Mouse (Mus musculus) embryonic fibroblast, embryonic 13.5 days (primary cell): ENCODE results near the gene Rad51. TPM values are rescaled to one million over a fixed set of nuclear protein-coding genes. Genes with fewer than 3 reads are reported as not detected.
A peak's percentile ranks its signal among the peaks of the same experiment; 100 is the strongest.

ENCODE experiments used
- H3K27ac ChIP-seq: 2 replicates; pipeline ENCODE4 v1.5.1; 2012; ENCODE audit warnings: low read length, control low read depth, inconsistent platforms; ENCODE audit not compliant: insufficient read depth
- H3K4me1 ChIP-seq: 2 replicates; pipeline ENCODE4 v1.6.1; 2011; ENCODE audit warnings: low read length; ENCODE audit not compliant: control insufficient read depth, insufficient read depth
- H3K4me3 ChIP-seq: 2 replicates; pipeline ENCODE4 v1.5.1; 2011; ENCODE audit warnings: mild to moderate bottlenecking, control low read depth, low read length; ENCODE audit not compliant: insufficient read depth
- CTCF ChIP-seq: IDR thresholded peaks from 2 replicates; pipeline ENCODE4 v1.5.1; 2011; ENCODE audit warnings: mild to moderate bottlenecking, control low read depth, low read length, moderate library complexity, borderline replicate concordance; ENCODE audit not compliant: insufficient read depth
- POLR2A ChIP-seq: IDR thresholded peaks from 2 replicates; pipeline ENCODE4 v1.6.1; 2011; ENCODE audit warnings: low read depth, mild to moderate bottlenecking, control low read depth, low read length, moderate library complexity
- polyA plus RNA-seq: library from polyadenylated mRNA; stranded (reverse); fragments of >200 nt; gene quantifications from 2 replicates; pipeline ENCODE4 v1.2.4, GENCODE M21; 2011; ENCODE audit warnings: low read depth; ENCODE audit not compliant: missing spikeins, insufficient read length

The Rad51 gene
- polyA plus RNA-seq, 1 experiment = 31.6 TPM

- H3K4me1 ChIP-seq = peaks cover 4% of the 10 kb centered on the region; the same call in 1 of the 2 replicates
- H3K4me3 ChIP-seq = no peak overlapping the region
- TF ChIP-seq POLR2A (no peak), CTCF (no peak)
- H3K27ac ChIP-seq = peak overlapping the region; percentile 17; the same call in 1 of the 2 replicates
Measured at GRCm38 (mm10) chr2:119196316-119197108, 83.9 kb downstream of the Rad51 start.

Other genes starting within 250 kb of the Rad51 start
- gene Bahd1, start 212.4 kb upstream of the Rad51 start, polyA plus RNA-seq = 12.9 and 15.3 TPM in 2 replicates
- 44.8 and 46.0 TPM in 2 replicates for gene Chst14, start 186.3 kb upstream of the Rad51 start, polyA plus RNA-seq
- 12.1 and 12.7 TPM in 2 replicates for gene Ccdc32, start 83.4 kb upstream of the Rad51 start, polyA plus RNA-seq
- 3.9 and 4.2 TPM in 2 replicates for gene Rpusd2, start 78.0 kb upstream of the Rad51 start, polyA plus RNA-seq
- gene Knl1, start 65.7 kb upstream of the Rad51 start, polyA plus RNA-seq = 26.6 and 33.0 TPM in 2 replicates
- gene Rmdn3, start 44.2 kb downstream of the Rad51 start, polyA plus RNA-seq = 15.8 and 18.9 TPM in 2 replicates
- 1.9 and 3.7 TPM in 2 replicates for gene Gchfr, start 55.0 kb downstream of the Rad51 start, polyA plus RNA-seq
- 0.32 TPM in 1 of 2 replicates, not detected in the other for gene Gm14137, start 61.7 kb downstream of the Rad51 start, polyA plus RNA-seq
- gene Zfyve19, start 95.8 kb downstream of the Rad51 start, polyA plus RNA-seq = 15.2 and 22.5 TPM in 2 replicates
- 8.1 and 9.6 TPM in 2 replicates for gene Dnajc17, start 96.0 kb downstream of the Rad51 start, polyA plus RNA-seq
- gene Ppp1r14d, start 117.1 kb downstream of the Rad51 start, polyA plus RNA-seq = not detected in 2 replicates
- gene Spint1, start 124.6 kb downstream of the Rad51 start, polyA plus RNA-seq = 0.30 TPM in 1 of 2 replicates, not detected in the other
- gene Rhov, start 158.5 kb downstream of the Rad51 start, polyA plus RNA-seq = not detected in 2 replicates
- 11.8 and 12.7 TPM in 2 replicates for gene Vps18, start 175.9 kb downstream of the Rad51 start, polyA plus RNA-seq
- gene Dll4, start 213.0 kb downstream of the Rad51 start, polyA plus RNA-seq = not detected in 2 replicates
- 34.5 and 58.5 TPM in 2 replicates for gene Chac1, start 238.4 kb downstream of the Rad51 start, polyA plus RNA-seq